ENCODE assay signal across 7 mouse cellular contexts in the genomic region with DNA sequence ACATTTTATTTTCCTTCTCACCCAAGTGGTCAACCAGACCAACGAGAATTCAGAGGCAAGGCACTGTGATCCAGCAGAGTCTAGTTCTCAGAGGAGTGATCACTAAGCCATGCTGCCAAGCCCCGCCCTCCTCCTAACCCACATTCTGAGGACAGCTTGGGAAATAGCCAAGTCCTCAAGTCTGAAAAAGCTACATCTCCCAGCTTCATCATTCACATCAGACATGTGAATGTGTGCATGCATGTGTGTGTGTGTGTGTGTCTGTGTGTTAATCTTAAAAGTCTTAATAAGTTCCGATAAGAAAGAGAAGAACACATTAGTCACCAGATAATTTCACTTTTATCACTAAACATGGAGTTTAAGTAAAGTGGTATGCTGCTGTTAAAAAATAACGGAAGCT.
DNase-seq lines count a peak whose midpoint lies in the region; TF ChIP-seq lines count a peak whose summit lies in the region.

No protein-coding gene starts in this region.

- DNase-seq in ovary, adult 18-20 months (ENCODE audit: low spot score), result peak; percentile 11
- DNase-seq in ovary, postnatal 10 days (ENCODE audit: low spot score), result no peak
- peak; percentile 16 for DNase-seq in brain, embryonic 14.5 days (ENCODE audit: low read depth)
- DNase-seq in kidney, postnatal 10 days, result peak; percentile 56
- DNase-seq in testis, postnatal 14 days (ENCODE audit: low spot score), result peak; percentile 9
- no peak for DNase-seq in left cerebral cortex, adult 11 months (ENCODE audit: low spot score)
- no peak for DNase-seq in frontal cortex, postnatal 10 days (ENCODE audit: low spot score in 2 of 2)

- no peak for TF ChIP-seq POLR2A in brain, embryonic 14.5 days (IDR thresholded peaks at IDR 0.05; ENCODE audit: borderline replicate concordance, extremely low read depth, insufficient read depth, insufficient read length, poor library complexity, severe bottlenecking)

- TF ChIP-seq CTCF in brain, embryonic 14.5 days (IDR thresholded peaks at IDR 0.05; ENCODE audit: borderline replicate concordance, extremely low read depth, insufficient read depth, insufficient read length), result no peak

Comparison
In these comparisons a context has a peak if more than half of its experiments do, and no peak if none do; other contexts are left out.
1. DNase-seq: peak in ovary, adult 18-20 months (single experiment), brain, embryonic 14.5 days (single experiment), kidney, postnatal 10 days (single experiment) and testis, postnatal 14 days (single experiment); none in ovary, postnatal 10 days (single experiment), left cerebral cortex, adult 11 months (single experiment) and frontal cortex, postnatal 10 days (0 of 2).